Mouse (Mus musculus): ENCODE measurements around the gene Ltn1. TPM values are rescaled to one million over a fixed set of nuclear protein-coding genes. Genes with fewer than 3 reads are reported as not detected.

Ltn1 gene
- polyA plus RNA-seq, 1 experiment from 2014 or later: 22.5 TPM

DNA sequence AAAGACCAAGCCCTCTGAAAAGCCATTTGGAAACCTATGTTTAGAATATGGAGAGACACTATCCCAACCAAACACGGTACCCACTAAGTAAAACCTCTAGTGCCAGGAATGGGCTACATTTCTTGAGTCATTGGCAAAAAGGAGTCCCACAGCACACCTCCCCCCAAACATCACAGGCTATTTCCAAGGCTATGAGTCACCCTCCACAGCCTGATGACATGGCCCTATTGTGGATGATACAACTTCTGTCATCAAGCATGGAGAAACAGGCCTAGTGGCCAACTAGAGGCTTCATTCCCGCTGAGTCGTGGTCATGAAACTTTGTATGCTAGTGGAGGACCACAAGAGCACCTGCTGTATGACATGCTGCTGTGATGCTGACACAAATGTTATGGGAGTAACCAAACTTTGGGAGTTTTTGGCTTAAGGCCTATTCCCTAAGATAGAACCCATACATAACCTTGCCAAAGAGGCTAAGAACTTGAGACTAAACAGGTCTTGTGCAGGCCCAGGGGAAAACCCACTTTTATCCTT lies 44.9 kb downstream of the Ltn1 start:
- Histone ChIP-seq H3K9me3 (replicated peaks) (no peaks in the 10 kb centered on the region), H3K4me2 (replicated peaks) (no peak overlapping the region), H3K27ac (replicated peaks) (no peak overlapping the region), H3K36me3 (peaks cover 56% of the 10 kb centered on the region), H3K9ac (no peak overlapping the region), H3K4me3 (replicated peaks) (no peak overlapping the region), H3K27me3 (no peaks in the 10 kb centered on the region), H3K4me1 (no peaks in the 10 kb centered on the region)
- ATAC-seq (ENCODE audit: insufficient number of reproducible peaks, low FRiP score, low TSS enrichment, low read depth): no peak
- WGBS: 91% methylated on average over 3 of the region's 3 CpGs

DNA sequence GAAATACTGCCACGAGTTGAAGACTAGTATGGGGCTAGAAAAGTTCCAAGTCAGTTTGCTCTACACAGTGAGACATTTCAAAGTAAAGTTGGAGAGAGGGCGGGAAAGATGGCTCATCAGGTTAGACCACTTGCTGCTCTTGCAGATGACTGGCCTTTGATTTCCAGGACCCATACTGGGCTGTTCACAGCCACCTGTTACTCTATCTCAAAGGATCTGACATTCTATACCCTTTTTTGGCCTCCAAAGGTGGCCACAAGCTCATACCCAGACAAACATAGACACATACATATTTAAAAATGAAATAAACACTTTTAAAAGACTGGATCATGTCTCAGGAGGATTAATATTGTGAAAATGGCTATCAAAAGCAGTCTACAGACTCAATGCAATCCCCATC lies 48.0 kb downstream of the Ltn1 start:
- Histone ChIP-seq H3K36me3 (peaks cover 77% of the 10 kb centered on the region), H3K4me2 (replicated peaks) (no peak overlapping the region), H3K27me3 (no peaks in the 10 kb centered on the region), H3K4me3 (replicated peaks) (no peak overlapping the region), H3K9me3 (replicated peaks) (no peaks in the 10 kb centered on the region), H3K9ac (no peak overlapping the region), H3K27ac (replicated peaks) (no peak overlapping the region), H3K4me1 (no peaks in the 10 kb centered on the region)
- no peak for ATAC-seq (ENCODE audit: insufficient number of reproducible peaks, low FRiP score, low TSS enrichment, low read depth)
- 86% methylated on average over 2 of the region's 2 CpGs for WGBS

DNA sequence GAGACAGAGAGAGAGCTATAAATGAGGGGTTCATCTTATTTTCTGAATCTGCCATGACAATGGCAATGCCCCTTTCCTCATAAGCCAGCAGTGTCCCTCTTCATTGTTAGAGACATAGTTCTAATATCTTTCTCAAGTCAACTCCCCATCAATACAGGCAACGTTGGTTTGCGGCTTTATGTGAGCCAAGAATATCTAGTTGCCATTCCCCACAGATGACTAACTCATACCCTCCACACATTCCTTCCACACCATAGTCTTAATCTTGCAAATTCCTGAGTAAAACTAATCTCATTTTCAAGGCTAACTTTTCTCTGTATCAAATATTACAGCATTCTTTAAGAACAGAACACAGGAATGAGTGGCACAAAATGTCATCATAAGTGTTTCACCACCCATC lies 49.4 kb downstream of the Ltn1 start:
- Histone ChIP-seq H3K4me3 (replicated peaks) (no peak overlapping the region), H3K27me3 (no peaks in the 10 kb centered on the region), H3K4me1 (no peaks in the 10 kb centered on the region), H3K9me3 (replicated peaks) (no peaks in the 10 kb centered on the region), H3K9ac (no peak overlapping the region), H3K27ac (replicated peaks) (no peak overlapping the region), H3K4me2 (replicated peaks) (no peak overlapping the region), H3K36me3 (peaks cover 75% of the 10 kb centered on the region)
- no peak for ATAC-seq (ENCODE audit: insufficient number of reproducible peaks, low FRiP score, low TSS enrichment, low read depth)
- WGBS: 97% methylated on average over 2 of the region's 2 CpGs

DNA sequence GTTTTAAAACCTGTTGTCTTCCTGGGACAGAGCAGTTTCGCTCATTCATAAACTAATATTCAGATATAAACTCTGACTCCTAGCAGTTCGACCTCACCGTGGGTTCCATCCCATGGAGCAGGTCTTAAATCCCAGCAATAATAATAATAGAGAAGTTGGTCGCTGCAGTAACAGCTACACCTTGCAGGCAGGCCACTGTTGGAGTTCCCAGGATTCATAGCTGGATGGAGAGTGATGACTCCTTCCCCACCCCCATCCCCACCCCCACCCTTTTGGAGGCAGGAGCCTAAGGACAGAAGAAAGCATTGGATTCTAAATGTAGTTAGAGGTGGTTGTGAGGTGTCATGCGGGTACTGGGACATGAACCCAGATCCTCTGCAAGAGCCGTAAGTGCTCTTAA lies 66.0 kb downstream of the Ltn1 start:
- WGBS: 97% methylated on average over 6 of the region's 6 CpGs
- no peaks in the 10 kb centered on the region for H3K9me3 ChIP-seq (replicated peaks)
- H3K27ac ChIP-seq (replicated peaks): no peak overlapping the region
- H3K36me3 ChIP-seq: peaks cover 44% of the 10 kb centered on the region
- no peaks in the 10 kb centered on the region for H3K27me3 ChIP-seq
- H3K4me2 ChIP-seq (replicated peaks): no peak overlapping the region
- no peak overlapping the region for H3K4me3 ChIP-seq (replicated peaks)
- no peak for ATAC-seq (ENCODE audit: insufficient number of reproducible peaks, low FRiP score, low TSS enrichment, low read depth)
- no peak overlapping the region for H3K9ac ChIP-seq
- H3K4me1 ChIP-seq: no peaks in the 10 kb centered on the region

DNA sequence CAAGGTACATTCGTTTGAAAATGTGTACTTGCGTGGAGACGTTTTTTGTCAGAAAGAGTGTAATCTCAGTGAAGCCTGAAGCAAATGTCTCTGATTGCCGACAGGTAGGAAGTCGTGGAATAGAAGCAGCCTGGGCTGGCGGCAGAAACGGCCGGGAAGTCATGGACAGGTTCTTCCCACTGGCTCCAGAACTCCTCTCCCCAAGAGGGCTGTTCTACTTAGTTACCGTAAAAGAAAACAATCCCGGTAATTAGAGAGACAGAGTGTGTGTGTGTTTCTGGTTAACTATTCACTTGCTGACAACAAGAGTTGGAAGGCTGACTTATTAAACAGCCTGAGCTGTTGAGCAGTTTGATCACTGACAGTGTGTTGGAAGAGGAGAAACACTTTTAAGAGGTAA lies 66.4 kb downstream of the Ltn1 start:
- Histone ChIP-seq H3K4me3 (replicated peaks) (no peak overlapping the region), H3K4me2 (replicated peaks) (no peak overlapping the region), H3K9me3 (replicated peaks) (no peaks in the 10 kb centered on the region), H3K4me1 (no peaks in the 10 kb centered on the region), H3K27me3 (no peaks in the 10 kb centered on the region), H3K27ac (replicated peaks) (no peak overlapping the region), H3K36me3 (peaks cover 44% of the 10 kb centered on the region), H3K9ac (no peak overlapping the region)
- ATAC-seq (ENCODE audit: insufficient number of reproducible peaks, low FRiP score, low TSS enrichment, low read depth): no peak
- WGBS: 56% methylated on average over 10 of the region's 10 CpGs

DNA sequence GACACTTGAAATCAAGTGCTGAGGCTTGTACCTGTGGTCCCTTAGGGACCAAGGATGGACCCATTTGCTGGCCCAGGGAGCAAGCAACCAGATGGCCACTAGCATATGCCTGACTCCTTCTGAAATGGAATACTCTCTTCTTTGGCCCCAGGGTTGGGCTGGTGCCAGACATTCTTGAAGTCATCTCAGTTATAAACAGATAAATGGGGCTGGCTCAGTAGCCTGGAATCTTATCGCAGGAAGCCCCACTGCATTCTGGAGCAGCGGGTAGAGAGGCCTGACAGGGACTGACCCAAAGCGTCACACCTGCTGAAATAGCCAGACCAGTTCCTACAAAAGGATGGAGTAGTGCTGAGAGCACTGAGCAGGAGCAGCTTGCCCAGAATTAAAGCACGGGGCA lies 68.2 kb downstream of the Ltn1 start:
- Histone ChIP-seq H3K4me3 (replicated peaks) (no peak overlapping the region), H3K36me3 (peaks cover 51% of the 10 kb centered on the region), H3K27ac (replicated peaks) (no peak overlapping the region), H3K27me3 (no peaks in the 10 kb centered on the region), H3K9me3 (replicated peaks) (no peaks in the 10 kb centered on the region), H3K9ac (no peak overlapping the region), H3K4me1 (no peaks in the 10 kb centered on the region), H3K4me2 (replicated peaks) (no peak overlapping the region)
- 85% methylated on average over 4 of the region's 4 CpGs for WGBS
- no peak for ATAC-seq (ENCODE audit: insufficient number of reproducible peaks, low FRiP score, low TSS enrichment, low read depth)

DNA sequence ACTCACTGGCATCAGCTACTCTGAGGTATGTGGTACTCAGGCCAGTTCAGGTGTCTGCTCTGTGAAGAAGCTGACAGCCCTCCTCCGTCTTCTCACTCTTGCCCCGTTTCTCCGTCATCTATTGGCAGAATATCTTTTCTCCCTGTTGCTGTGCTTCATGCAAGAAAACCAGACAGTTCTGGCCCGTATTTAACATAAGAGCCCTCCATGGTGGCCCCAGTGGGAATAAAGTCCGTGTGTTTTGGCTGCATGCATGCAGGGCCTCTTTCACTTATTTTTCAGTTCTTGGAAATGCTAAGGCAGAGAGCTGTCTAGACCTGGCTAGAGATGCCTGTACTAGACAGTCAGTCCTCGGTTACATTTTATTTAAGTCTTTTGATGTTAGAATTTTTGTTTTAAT lies 72.3 kb downstream of the Ltn1 start:
- no peak overlapping the region for H3K4me2 ChIP-seq (replicated peaks)
- no peak overlapping the region for H3K27ac ChIP-seq (replicated peaks)
- no peak overlapping the region for H3K4me3 ChIP-seq (replicated peaks)
- peaks cover 55% of the 10 kb centered on the region for H3K36me3 ChIP-seq
- H3K27me3 ChIP-seq: no peaks in the 10 kb centered on the region
- 82% methylated on average over 6 of the region's 6 CpGs for WGBS
- H3K9me3 ChIP-seq (replicated peaks): no peaks in the 10 kb centered on the region
- ATAC-seq (ENCODE audit: insufficient number of reproducible peaks, low FRiP score, low TSS enrichment, low read depth): no peak
- H3K9ac ChIP-seq: no peak overlapping the region
- H3K4me1 ChIP-seq: no peaks in the 10 kb centered on the region

DNA sequence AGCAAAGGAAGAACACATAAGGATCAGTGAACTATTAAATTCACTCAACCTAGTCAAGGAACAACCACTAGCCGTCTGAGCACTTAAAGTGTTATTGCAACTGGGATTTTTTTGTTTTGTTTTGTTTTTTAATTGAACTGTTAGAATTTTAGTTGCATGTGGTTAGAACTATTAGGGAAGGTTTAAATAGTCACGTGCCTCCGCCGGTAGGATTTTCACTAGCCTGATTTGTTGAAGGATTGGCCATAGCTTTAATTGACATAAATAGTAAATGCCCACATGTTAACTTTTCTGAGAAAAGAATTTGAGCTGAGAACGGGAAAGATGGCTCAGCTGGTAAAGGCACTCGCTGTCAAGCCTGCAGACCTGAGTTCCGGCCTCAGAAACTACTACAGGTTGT lies 77.7 kb downstream of the Ltn1 start:
- no peak for ATAC-seq (ENCODE audit: insufficient number of reproducible peaks, low FRiP score, low TSS enrichment, low read depth)
- H3K4me2 ChIP-seq (replicated peaks): peak overlapping the region; percentile 63
- no peak overlapping the region for H3K27ac ChIP-seq (replicated peaks)
- H3K27me3 ChIP-seq: no peaks in the 10 kb centered on the region
- H3K9ac ChIP-seq: no peak overlapping the region
- no peaks in the 10 kb centered on the region for H3K4me1 ChIP-seq
- H3K36me3 ChIP-seq: peaks cover 23% of the 10 kb centered on the region
- WGBS: 79% methylated on average over 7 of the region's 7 CpGs
- no peaks in the 10 kb centered on the region for H3K9me3 ChIP-seq (replicated peaks)
- H3K4me3 ChIP-seq (replicated peaks): peak overlapping the region; percentile 89

DNA sequence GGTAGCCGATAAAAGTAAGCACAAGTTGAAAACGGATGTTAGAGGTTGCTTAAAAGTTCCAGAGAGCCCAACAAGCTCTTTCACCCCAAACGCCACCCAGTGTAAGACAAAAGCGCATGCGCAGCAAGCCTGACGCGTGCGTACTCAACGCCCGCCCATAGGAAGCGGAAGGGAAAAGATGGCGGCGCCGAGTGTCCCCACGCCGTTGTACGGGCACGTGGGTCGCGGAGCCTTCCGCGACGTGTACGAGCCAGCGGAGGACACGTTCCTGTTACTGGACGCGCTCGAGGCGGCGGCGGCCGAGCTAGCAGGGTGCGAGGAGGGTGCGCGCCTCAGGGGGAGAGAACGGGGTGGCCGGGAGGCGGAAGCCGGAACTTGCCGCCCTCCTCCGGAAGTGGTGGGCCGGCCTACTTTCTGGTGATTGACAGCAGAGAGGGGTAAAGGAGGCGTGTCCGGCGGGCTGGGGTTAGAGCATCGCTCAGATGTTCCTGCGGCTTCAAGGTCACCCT lies 78.3 kb downstream of the Ltn1 start, which contains the start of gene N6amt1:
Gene N6amt1 (plus strand): TSS at position 111 of the 509 bp plus-strand sequence.
- under 1% methylated on average over 44 of the region's 48 CpGs for WGBS
- peak within 1 kb of the TSS; percentile 89 for H3K4me3 ChIP-seq (replicated peaks)
- no peaks in the 10 kb centered on the region for H3K27me3 ChIP-seq
- peaks cover 21% of the 10 kb centered on the region for H3K36me3 ChIP-seq
- peak within 1 kb of the TSS; percentile 95 for H3K27ac ChIP-seq (replicated peaks)
- peak within 1 kb of the TSS; percentile 63; the same call in 1 of the 2 replicates for H3K9ac ChIP-seq
- H3K9me3 ChIP-seq (replicated peaks): no peaks in the 10 kb centered on the region
- peak; percentile 99 for ATAC-seq (ENCODE audit: insufficient number of reproducible peaks, low FRiP score, low TSS enrichment, low read depth)
- peak within 1 kb of the TSS; percentile 63 for H3K4me2 ChIP-seq (replicated peaks)
- no peaks in the 10 kb centered on the region for H3K4me1 ChIP-seq

DNA sequence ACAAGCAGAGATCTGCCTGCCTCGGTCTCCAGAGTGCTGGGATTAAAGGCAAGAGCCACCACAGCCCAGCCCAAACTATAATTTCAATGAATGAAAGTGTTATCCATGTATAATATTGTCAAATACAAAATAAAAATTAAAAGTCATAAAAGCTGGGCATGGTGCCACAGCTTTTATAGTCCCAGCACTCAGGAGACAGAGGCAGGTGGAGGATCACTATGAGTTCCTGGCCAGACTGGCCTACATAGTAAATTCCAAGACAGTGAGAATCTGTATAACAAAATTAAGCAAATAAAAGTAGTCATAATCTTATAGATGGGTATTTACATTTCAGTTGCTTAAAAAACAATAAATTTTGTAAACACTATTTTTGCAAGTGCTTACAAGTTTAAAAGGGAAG lies 78.8 kb downstream of the Ltn1 start:
- no peaks in the 10 kb centered on the region for H3K9me3 ChIP-seq (replicated peaks)
- no peak for ATAC-seq (ENCODE audit: insufficient number of reproducible peaks, low FRiP score, low TSS enrichment, low read depth)
- peak overlapping the region; percentile 95; the same call in 1 of the 2 replicates for H3K27ac ChIP-seq (replicated peaks)
- no peak overlapping the region for H3K9ac ChIP-seq
- H3K4me2 ChIP-seq (replicated peaks): peak overlapping the region; percentile 63
- peaks cover 16% of the 10 kb centered on the region for H3K36me3 ChIP-seq
- no peaks in the 10 kb centered on the region for H3K27me3 ChIP-seq
- H3K4me3 ChIP-seq (replicated peaks): peak overlapping the region; percentile 89
- WGBS: 89% methylated on average over 1 of the region's 1 CpGs
- H3K4me1 ChIP-seq: no peaks in the 10 kb centered on the region

DNA sequence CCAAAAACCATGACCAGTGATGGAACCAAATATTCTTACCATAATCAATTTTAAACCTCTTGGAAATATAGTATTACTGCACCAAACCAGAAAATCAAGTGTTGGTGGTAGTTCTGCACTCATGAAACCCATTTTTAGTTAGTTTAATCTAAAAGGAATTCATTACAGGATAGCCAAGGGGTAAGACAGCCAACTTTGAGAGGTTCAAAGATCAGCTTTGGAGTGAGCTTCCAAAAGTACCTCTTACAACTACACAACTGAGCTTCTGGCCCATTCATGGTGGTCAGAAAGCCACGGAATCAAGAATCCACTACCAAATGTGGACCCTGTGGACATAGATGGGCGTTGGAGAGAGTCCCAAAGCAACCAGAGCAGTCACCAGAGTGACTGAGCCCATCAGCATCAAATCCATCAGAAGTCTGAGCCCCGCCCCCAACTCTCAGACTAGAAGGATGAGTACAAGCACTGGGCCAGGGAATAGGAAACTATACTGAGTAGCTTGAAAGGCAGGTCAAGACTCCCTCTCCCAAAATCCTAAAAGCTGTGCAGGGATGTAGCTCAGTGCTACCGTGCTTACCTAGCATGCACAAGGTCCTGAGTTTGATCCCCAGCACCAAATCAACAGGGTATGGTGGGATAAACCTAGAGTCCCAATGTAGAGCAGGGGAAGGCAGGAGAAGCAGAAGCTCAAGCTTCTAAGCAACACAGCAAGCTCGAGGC lies 80.9 kb downstream of the Ltn1 start:
- WGBS: 77% methylated on average over 5 of the region's 5 CpGs

DNA sequence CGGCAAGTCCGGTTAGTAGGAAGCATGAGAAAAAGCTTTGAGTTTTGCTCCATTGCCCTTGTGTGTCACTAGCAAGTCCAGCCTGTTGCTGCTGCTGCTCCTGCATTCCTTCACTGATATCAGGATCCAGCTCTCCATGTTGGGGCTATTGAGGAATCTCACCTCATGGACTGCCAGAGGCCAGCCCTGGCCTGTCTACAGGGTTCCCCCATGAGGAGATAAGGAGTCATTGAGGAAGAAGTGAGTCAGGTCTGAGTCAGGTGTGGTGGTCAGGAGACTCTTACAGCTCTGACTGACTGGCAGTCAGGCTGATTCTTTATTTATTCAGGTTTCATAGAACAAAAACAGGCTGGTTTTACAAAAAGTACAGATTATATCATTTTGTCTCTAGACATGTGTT lies 84.3 kb downstream of the Ltn1 start:
- Histone ChIP-seq H3K4me3 (replicated peaks) (no peak overlapping the region), H3K4me1 (no peaks in the 10 kb centered on the region), H3K9me3 (replicated peaks) (no peaks in the 10 kb centered on the region), H3K9ac (no peak overlapping the region), H3K36me3 (no peaks in the 10 kb centered on the region), H3K27me3 (no peaks in the 10 kb centered on the region), H3K27ac (replicated peaks) (no peak overlapping the region), H3K4me2 (replicated peaks) (no peak overlapping the region)
- 97% methylated on average over 2 of the region's 2 CpGs for WGBS
- no peak for ATAC-seq (ENCODE audit: insufficient number of reproducible peaks, low FRiP score, low TSS enrichment, low read depth)

More for the DNA sequence above, 80.9 kb downstream of the Ltn1 start:
- peaks cover 3% of the 10 kb centered on the region for H3K36me3 ChIP-seq
- H3K4me3 ChIP-seq (replicated peaks): no peak overlapping the region
- no peak overlapping the region for H3K4me2 ChIP-seq (replicated peaks)
- no peak for ATAC-seq (ENCODE audit: insufficient number of reproducible peaks, low FRiP score, low TSS enrichment, low read depth)
- H3K9ac ChIP-seq: no peak overlapping the region
- no peaks in the 10 kb centered on the region for H3K4me1 ChIP-seq
- no peak overlapping the region for H3K27ac ChIP-seq (replicated peaks)
- no peaks in the 10 kb centered on the region for H3K9me3 ChIP-seq (replicated peaks)
- no peaks in the 10 kb centered on the region for H3K27me3 ChIP-seq

All from embryonic facial prominence, embryonic 15.5 days (tissue).